Mouse (Mus musculus) thymus, postnatal 25 days (tissue): Measurements from ENCODE around the gene Gm47969.
"Not testable (repeated sequence)": the region's sequence is repeated elsewhere in the genome, so short reads cannot be mapped to it uniquely, and the experiment has no call there.

Experiments used
- DNase-seq: peaks from one replicate; pipeline ENCODE4 v3.0.0; 2022

Gm47969 gene

DNA sequence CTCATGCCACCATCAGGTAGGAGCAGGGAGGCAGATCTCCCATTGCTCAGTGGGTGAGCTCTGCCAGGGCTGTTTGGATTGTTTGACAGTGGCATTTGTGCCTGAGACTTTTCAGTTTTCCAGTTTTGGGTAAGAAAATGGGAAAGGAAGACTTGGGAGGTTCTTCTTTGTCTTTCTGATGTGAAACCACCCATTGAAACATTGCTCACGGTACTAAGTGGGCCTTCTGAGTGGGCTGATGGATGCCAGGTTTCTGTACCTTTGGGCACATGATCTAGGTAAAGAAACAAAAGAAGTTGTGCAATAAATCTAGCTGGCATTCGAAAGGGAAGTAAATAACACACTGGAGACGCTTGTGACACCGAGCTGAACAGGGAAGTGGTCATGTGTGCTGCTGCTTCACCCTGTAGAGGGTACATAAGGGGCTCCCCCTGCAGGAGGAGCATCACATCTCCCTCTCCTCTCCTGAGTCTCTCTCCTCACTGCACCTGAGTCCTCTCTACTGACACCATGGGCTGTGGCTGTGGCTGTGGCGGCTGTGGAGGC lies at the start of gene Gm47969:
Gm47969 (plus strand) TSS at position 51 of the 546 bp plus-strand sequence.
- no peak for DNase-seq

DNA sequence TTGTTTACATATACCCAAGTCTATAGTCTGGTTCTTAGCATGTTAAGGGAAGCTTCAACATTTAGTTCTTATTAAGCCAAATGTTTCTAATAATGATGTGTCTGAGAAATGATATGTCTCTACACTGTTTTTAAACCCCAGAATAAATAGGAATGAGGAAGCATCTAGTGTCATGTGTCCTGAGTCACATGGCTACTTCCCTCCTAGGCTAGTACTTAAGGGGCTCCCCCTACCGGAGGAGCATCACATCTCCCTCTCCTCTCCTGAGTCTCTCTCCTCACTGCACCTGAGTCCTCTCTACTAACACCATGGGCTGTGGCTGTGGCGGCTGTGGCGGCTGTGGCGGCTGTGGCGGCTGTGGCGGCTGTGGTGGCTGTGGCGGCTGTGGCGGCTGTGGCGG lies 44.4 kb upstream of the Gm47969 start, which contains the start of gene Gm47959:
Gm47959 (plus strand) TSS at position 243 of the 400 bp plus-strand sequence.
- DNase-seq = not testable (repeated sequence)

DNA sequence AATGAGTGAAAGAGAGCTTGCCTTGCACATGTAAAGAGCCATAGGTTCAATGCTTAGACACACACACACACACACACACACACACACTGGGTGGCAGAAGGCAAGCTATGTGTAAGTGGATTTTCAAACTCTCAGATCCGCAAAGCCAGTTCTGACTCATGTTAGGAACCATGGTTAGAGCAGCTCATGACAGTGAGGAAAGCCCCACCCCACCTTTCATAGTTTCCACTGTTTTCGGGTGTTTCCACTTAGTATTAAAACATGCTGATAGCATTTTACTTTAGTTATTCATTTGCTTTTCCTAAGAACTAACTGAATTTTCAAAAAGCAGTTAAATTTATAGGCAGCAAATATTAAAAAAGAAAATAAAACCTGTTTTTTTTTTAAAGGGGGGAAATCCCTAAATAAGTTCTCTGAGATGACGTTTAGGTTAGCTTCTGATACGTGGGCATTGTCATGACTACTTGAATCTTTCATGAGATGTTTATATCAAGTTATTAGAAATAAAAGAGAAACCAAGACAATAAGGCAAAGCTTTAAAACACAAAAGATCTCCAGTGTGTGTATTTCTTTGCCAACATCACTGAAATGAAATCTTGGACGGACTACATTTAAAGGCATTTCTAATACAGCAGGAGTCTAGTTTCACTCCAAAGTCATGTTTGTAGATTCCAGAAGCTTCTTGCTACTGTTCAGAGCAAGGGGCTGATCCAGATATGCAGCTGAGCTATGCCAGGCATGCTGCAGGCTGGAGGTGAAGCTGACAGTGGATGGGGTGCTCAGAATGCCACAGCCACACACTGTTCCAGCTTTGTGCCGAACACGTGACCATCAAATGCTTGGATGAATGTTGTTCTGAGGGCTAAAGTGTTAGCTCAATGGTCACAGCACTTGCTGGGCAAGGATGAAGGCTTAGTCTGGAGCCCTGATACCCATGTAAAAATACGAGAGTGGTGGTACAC lies 38.2 kb upstream of the Gm47969 start:
- DNase-seq = no peak

DNA sequence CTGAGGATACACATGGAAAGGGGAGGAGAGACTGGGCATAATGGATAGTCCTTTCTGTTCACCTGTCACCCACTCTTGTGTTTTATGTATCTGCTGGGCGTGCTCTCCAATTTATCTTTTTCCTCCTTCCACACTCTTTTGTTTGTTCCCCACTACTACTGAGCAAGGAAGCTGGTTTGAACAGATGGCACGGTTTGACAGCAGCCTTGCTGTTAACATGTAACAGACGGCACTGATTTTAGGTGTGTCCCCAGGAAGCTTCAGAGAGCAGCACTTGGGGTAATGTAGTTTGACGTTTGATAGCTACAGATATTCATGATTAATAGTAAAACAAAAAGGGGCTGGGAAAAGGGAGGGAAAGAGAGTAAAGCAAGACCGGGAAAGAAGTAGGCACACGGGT lies 37.3 kb upstream of the Gm47969 start:
- no peak for DNase-seq

DNA sequence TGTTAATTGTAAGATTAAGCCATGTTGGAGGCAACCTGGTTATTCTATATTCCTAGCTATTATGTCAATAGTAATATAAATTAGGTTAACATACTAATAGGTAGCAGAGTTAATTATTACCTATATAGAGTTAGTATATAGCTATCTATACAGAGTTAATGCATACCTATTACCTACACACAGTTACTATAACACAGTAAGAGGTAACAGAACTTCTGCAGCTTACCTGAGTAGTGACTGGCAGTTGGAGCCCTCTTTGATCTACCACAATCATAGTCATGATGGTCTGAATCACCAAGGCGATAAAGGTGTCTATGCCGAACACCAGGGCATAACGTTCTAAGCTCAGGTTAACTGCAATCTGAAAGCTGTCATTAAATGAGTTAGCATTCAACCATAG lies 30.3 kb upstream of the Gm47969 start:
- DNase-seq = no peak

DNA sequence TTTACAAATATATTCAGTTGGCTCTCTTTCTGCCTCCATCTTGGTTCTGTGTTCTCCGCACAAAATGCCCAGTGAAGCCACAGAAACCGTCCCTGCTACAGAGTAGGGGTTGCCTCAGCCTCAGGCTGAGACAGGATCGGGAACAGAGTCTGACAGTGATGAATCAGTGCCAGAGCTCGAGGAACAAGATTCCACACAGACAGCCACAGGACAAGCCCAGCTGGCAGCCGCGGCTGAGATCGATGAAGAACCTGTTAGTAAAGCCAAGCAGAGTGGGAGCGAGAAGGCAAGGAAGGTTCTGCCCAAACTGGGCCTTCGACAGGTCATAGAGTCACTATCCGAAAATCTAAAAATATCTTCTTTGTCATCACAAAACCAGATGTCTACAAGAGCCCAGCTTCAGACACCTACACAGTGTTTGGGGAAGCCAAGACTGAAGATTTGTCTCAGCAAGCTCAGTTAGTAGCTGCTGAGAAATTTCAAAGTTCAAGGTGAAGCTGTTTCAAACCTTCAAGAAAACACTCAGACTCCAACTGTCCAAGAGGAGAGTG lies 29.3 kb upstream of the Gm47969 start:
- no peak for DNase-seq

DNA sequence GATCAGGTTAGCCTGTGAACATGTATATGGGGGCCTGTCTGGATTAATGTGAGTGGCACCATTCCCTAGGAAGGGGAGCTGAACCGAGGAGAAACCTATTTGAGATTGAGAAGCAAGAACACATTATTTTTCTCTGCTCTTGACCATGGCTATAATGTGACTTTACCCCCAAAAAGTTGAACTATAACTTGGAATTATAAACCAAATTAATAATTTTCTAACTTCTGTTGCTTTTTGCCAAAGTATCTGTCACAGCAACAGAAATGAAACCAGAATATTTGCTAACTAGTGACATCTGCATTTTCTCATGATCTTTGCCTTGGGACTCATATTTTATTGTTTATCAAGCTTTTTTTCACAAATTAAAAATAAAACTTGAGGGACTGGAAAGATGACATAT lies 28.2 kb upstream of the Gm47969 start:
- DNase-seq = no peak

DNA sequence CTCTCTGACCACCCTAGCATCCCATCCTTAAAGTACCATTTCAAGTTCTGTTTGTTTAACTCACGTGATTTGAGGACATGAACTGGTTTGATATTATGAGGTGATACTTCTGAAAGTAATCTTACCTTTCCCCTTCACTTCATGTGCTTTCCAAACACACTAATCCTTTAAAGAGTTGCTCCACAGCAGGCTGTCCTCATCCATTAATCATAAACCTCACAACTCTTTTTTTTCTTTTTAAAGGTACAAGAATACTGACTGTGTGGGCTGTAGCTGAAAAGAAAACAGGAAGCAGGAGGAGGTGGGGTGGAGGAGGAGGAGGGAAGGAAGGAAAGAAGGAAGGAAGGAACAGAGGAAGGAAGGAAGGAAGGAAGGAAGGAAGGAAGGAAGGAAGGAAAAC lies 12.8 kb upstream of the Gm47969 start:
- no peak for DNase-seq

DNA sequence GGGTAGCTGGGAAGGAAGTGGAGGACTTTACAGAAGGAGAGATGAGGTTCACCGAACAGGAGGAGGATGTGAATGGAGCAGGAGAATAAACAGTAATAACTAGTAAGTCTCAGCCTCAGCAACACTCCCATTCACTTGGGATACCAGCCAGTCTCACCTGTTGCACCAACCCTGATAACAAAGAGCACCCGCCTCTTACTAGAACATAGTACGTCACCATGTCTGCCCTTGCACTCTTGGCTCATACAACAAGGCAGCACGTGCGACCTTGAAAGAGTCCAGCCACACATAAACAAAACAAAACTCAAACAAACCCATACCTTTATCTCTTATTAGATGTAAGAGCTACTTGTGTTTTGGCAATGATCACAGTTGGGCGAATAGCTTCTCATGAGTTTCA lies 12.2 kb upstream of the Gm47969 start:
- DNase-seq = no peak

DNA sequence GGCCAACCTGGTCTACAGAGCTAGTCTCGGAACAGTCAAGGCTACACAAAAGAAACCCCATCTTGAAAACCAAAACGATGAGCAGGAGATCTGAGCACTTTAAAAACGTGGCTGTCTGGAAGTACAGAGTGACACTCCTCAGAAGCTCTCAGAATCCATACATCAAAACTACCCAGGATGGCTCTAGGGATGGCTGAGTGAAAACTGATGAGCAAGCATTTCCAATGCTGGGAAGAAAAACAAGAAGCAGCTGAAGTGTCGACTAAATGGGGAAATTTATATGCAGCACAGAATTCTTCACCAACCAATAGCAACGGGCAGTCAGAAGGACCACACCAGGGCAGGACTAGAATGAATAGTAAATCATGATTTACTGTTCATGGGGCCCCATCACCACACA lies 10.2 kb upstream of the Gm47969 start:
- no peak for DNase-seq

DNA sequence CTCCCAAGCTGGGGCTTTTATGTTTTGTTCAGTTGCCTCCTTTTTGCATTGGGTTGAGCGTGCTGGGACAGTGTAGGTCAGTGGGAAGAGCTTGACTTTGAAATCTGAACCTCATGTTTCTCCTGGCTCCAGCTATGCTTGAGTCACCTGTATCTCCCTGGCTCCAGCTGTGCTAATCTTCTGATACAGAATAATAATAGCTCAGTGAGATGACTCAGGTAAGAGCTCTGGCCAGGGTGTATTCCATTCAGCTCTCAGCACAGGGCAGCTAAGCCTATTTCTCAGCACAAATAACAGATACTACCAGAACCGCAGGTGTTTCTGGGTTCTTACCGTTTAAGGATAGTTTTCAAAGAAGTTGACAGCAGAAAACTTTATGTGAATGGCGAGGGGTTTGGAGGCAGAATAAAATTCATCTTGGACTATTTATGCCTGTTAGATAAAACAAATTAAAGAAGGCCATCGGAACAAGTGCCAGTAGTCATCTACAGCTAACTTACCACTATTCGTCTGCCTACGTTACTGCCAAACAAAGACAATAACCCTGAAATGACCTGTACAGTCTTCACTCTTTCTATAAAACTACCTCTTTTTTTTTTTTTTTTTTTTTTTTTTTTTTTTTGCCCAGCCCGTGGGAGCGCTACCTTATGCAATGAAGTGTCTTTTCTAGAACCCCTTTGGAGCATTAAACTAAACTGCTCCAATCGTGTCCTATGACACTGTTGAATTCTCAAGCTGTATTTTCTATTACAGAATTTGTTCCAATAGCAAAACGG lies 7.7 kb upstream of the Gm47969 start:
- no peak for DNase-seq

DNA sequence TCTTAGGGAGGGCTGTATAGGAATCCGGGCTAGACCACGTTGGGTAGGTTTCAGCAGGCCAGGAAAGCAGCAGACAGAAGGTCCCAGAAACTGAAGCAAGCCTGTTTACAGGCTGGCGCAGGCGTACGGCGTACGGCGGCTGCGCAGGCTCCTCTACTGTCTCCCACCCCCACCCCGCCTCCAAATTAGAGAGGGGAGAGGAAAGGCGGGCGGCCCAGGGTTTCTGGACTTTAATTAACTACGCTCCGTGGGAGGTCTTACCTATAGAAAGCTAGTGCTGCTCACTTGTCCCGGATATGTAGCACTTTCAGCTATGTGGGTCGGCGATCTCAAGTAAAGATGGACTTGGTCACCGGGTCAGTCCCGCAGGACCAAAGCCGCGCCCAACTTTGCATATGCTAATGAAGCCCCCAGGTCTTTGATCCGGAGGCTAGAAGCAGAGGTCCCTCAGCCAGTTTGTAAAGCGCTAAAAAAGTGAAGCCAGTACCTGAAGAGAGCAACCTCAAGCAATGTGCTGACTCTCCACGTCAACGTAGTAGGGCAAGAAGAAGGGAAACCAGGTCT lies 6.5 kb upstream of the Gm47969 start, which contains the start of gene Slc19a3:
Slc19a3 (minus strand) TSS at position 340 of the 564 bp plus-strand sequence.
- no peak for DNase-seq

DNA sequence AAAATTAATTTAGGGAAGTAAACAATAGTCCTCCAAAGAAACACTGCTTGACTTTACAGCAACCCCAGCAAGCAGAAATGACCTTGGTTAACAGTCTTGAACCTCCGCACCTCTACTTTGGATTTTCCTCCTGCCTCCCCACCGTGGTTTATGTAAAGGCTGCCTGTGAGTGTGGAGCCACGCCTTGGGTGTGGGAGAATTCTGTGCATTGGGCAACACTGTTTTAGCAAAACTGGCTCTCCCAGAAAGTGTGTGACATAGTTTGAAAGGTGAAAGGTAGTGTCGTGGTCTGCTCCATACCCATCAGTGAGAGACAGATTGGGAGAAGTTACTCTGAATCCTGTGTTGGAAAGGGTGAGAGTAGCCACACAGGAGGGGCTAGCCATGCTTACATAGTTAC lies 5.7 kb upstream of the Gm47969 start:
- no peak for DNase-seq

DNA sequence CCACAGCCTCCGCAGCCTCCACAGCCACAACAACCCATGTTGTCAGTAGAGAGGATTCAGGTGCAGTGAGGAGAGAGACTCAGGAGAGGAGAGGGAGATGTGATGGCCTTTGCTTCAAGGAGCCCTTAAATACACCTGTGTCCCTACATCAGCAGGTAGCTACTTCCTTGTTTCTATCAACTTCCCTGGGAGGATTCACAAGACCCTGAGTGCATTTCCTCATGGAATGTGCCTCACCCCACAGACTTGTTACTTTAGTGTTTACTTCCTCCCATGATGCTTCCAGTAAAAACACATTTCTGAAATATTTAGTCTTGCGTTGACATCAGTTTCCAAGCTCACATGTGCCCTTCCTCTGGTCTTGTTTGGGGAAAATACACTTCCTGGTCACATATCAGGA lies 2.4 kb upstream of the Gm47969 start, which contains the start of gene Krtap28-10:
Krtap28-10 (minus strand) TSS at position 101 of the 400 bp plus-strand sequence.
- no peak for DNase-seq

DNA sequence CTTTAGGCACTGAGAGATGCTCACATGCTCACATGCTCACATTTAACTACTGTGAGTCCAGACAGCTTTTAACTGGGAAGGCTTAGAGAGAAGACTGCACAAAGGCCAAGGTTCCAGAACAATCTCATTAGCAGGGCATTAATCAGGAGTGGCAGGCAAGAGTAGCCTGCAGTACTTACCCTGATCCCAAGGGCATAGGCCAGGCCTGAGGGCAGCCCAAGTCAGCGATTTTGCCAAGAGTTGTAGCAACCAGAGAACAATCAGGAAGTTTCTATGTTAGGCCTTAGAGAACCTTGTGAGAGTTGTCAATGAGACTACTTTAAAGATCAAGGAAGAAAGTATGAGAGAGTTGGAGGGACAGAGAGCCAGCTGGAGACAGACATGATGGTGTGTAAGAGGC lies 13.7 kb downstream of the Gm47969 start:
- DNase-seq = no peak

DNA sequence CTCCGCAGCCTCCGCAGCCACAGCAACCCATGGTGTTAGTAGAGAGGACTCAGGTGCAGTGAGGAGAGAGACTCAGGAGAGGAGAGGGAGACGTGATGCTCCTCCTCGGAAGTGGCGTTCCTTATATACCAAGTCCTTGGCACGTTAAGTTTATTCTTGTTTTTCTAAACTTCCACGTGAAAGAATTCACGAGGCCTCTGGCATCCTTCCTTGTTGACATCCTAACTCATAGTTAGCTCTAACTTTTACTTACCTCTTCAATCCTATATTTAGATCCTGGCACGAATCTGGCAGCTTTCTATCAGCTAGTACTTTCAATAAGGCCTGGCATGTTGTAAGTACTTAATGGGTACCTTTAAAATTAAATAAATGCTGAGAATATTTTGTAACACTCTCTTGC lies 14.5 kb downstream of the Gm47969 start, which contains the start of gene A030005K14Rik:
A030005K14Rik (minus strand) TSS at position 101 of the 400 bp plus-strand sequence.
- DNase-seq = no peak

DNA sequence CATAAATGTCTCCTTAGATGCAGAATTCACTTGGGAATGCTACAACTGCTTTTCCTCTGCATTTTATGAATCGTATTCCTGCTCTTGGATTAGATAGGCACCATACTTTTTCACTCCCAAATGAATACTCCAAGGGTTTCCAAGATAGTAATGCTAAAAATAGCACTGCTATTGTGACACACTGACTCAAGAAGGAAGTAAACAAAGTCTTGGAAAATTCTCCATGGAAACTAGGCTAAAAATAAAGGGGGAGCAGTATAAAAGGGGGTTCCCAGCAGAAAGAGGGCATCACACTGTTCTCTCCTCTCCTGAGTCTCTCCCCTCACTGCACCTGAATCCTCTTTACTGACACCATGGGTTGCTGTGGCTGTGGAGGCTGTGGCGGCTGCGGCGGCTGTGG lies 15.9 kb downstream of the Gm47969 start, which contains the start of gene Krtap28-13:
Krtap28-13 (plus strand) TSS at position 288 of the 400 bp plus-strand sequence.
- DNase-seq = no peak

DNA sequence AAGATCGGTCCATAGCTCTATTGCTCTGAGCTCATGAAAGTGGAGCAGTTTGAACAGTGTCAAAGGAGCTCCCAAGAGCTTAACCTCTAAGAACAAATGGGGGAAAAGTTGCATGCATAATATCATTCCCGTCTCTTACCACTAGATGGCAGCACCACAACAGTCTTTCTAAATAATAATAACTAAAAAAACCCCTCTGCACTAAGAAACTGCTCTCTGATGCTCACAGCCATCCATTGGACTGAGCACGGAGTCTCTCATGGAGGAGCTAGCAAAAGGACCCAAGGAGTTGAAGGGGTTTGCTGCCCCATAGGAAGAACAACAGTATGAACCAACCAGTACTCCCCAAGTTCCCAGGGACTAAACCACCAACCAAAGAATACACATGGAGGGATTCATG lies 20.1 kb downstream of the Gm47969 start:
- DNase-seq = no peak

DNA sequence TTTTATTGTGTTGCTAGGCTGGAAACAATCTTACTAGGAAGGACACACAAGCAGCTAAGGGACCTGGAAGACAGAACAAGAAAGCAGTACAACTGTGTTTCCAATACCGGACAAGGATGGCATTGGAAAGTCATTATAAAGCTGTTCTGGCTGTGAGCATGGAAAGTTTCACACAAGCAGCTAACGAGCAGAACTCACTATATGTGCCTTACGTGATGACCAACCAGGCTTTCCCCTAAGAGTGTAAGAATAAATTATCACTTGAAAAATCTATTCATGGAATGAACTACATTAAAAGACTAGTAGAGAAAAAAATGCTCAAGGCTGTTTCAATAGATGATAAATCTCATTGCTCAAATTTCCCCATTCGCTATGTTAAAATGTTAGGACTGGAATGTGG lies 21.8 kb downstream of the Gm47969 start:
- no peak for DNase-seq

DNA sequence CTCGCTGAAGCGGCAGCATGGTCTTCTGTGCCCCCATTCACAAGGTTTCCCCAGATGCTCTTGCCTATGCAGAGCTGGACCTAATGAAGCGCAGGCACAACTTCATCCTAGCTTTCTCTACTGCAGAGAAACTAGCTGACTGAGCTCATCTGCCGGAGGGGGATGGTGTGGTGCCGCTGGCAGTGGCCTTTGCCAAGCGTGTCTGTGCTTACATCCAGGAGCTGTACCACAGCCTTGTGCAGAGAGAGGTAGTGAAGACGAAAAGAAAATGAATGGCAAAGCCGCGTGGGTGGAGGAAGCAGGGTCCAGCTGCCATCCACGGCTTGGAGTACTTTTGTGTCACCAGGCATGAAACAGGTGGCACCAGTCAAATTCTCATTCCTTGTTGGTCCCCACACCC lies 22.5 kb downstream of the Gm47969 start:
- no peak for DNase-seq

DNA sequence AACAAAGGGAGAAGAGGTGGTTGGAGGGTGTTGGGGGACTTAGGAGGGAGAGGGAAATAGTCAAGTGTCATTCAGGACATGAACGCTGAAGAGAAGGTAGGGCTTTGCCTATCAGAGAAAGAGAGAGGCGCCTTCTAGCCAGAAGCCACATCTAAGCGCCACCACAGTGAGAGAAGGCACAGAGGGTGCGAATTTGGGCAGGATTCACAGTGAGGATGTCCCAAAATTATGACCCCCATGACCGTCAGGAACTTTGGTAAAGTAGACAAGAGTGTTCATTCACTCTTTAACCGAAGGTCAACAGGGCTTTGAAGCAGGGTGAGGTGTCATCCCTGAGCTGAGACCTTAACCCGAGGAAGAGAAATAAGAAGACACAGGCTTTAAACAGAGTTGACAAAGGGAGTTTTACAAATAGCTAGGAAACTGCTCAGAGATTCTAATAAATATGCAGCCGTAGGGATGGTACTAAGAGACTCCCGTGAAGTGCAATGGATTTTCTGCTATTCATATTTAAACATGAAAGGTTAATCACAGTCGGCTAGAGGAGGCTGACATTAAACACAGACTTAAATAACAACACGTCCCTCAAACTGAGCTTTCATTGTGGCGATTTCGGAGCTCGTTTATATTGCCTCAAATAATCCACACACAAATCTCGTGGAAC lies 30.9 kb downstream of the Gm47969 start:
- no peak for DNase-seq
